Mouse (Mus musculus) limb, embryonic 11.5 days (tissue): ENCODE measurements around the gene Slc2a13. TPM values are rescaled to one million over a fixed set of nuclear protein-coding genes. Genes with fewer than 3 reads are reported as not detected.
A peak's percentile ranks its signal among the peaks of the same experiment; 100 is the strongest.

Source experiments
- ATAC-seq: fragments of 200-750 bp; cut with Nextera tagmentation; 2 replicates; pipeline ENCODE4 v1.8.0; 2017; ENCODE audit warnings: low read depth; ENCODE audit not compliant: insufficient number of reproducible peaks, low FRiP score, low TSS enrichment
- DNase-seq: peaks from one replicate; pipeline ENCODE4 v3.0.0-alpha.2; 2015; ENCODE audit warnings: low spot score
- H3K27ac ChIP-seq: fragments of 300-500 bp; sonication (generic); replicated peaks from 2 replicates; pipeline ENCODE4 v1.5.1; 2014; ENCODE audit warnings: low read depth, mild to moderate bottlenecking, low read length
- H3K27me3 ChIP-seq: fragments of 300-500 bp; sonication (generic); 2 replicates; pipeline ENCODE4 v1.6.1; 2014; ENCODE audit warnings: mild to moderate bottlenecking, low read length, mixed read lengths; ENCODE audit not compliant: control insufficient read depth, insufficient read depth
- H3K36me3 ChIP-seq: fragments of 300-500 bp; sonication (generic); 2 replicates; pipeline ENCODE4 v1.6.1; 2014; ENCODE audit warnings: mild to moderate bottlenecking, low read length, moderate library complexity, mixed read lengths; ENCODE audit not compliant: control insufficient read depth, insufficient read depth
- H3K4me1 ChIP-seq: fragments of 300-500 bp; sonication (generic); 2 replicates; pipeline ENCODE4 v1.6.1; 2014; ENCODE audit warnings: low read length, mixed read lengths; ENCODE audit not compliant: control insufficient read depth, insufficient read depth
- H3K4me2 ChIP-seq: fragments of 300-500 bp; sonication (generic); 2 replicates; pipeline ENCODE4 v1.6.1; 2014; ENCODE audit warnings: low read depth, mild to moderate bottlenecking, moderate library complexity; ENCODE audit not compliant: severe bottlenecking
- H3K4me3 ChIP-seq: fragments of 300-500 bp; sonication (generic); 2 replicates; pipeline ENCODE4 v1.5.1; 2014; ENCODE audit warnings: low read depth, low read length
- H3K9ac ChIP-seq: fragments of 300-500 bp; sonication (generic); 2 replicates; pipeline ENCODE4 v1.6.1; 2014; ENCODE audit warnings: mild to moderate bottlenecking, low read length
- H3K9me3 ChIP-seq: fragments of 300-500 bp; sonication (generic); 2 replicates; pipeline ENCODE4 v1.6.1; 2016; ENCODE audit warnings: low read length; ENCODE audit not compliant: control insufficient read depth
- WGBS: fragments of 180-500 bp; shearing (Covaris S2); extraction: QIAGEN DNeasy Blood & Tissue Kit; methylation state at CpG from one replicate; pipeline ENCODE4 v1.1.7; 2014; 5-methylcytosine and 5-hydroxymethylcytosine counted together
- polyA plus RNA-seq: library from polyadenylated mRNA; unstranded; fragments of >200 nt; fragmentation: Nextera tagmentation; extraction: Ambion mirVana; gene quantifications from 2 replicates; pipeline ENCODE4 v1.2.1, GENCODE M21; 2014

Slc2a13 gene
- polyA plus RNA-seq, 1 experiment from 2014 or later, result 0.95 TPM

DNA sequence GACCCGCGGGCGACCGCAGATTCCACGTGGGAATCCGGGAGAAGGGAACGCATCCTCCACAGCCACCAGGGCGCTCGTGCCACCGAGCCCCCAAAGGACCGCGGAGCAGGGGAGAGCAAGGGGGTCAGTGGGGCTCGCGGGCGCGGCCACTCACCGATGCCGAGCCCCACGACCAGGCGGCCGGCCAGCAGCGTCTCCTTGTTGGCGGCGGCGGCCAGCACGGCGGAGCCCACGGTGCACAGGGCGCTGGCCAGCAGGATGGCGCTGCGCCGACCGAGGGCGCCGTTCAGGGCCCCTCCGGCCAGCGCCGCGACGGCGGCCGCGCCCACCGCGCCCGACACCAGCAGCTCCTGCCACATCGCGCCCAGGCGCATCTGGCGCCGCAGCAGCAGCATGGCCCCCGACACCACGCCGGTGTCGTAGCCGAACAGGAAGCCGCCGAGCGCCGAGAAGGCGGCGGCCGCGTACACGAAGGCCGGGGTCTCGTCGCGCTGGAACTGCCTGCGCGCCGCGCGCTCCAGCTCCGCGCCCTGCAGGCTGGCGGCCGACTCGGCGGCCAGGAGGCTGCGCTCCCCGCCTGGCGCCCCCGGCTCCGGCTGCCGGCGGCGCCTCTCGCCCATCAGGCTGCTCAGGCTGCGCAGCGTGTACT lies 516 bp downstream of the Slc2a13 start:
- Histone ChIP-seq H3K27me3 (0 out of 2 replicates have a peak, but pooled peaks cover 4% of the 10 kb centered on the region), H3K9me3 (no peaks in the 10 kb centered on the region), H3K4me1 (no peaks in the 10 kb centered on the region), H3K4me2 (peak overlapping the region; percentile 89), H3K27ac (peak overlapping the region; percentile 73; the same call in 1 of the 2 replicates), H3K36me3 (no peaks in the 10 kb centered on the region), H3K9ac (peak overlapping the region; percentile 72), H3K4me3 (peak overlapping the region; percentile 65)
- WGBS, result 0% methylated on average over 65 of the region's 91 CpGs
- DNase-seq (peak; percentile 52), ATAC-seq (peak; percentile 91)

DNA sequence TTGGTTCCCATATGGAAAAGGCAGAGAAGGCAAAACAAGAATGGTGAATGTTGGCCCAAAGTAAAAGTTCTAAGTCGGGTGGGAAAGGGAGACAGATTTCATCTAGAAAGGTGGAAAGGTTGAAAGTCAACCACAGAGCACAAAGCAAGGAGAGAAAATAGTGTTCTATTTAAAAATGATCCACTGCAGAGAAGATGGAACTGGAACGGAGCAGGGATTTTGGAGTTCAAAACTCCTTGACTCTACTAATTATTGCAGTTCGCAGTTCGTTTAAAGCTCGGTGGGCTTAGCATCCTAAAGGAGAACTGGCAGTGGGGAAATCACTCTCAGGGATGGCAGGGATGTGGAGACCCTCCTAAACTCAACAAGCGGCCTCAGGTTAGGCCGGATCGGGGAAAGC lies 1.1 kb downstream of the Slc2a13 start:
- Histone ChIP-seq H3K4me2 (peak overlapping the region; percentile 89), H3K4me1 (no peaks in the 10 kb centered on the region), H3K4me3 (peak overlapping the region; percentile 65), H3K27me3 (0 out of 2 replicates have a peak, but pooled peaks cover 4% of the 10 kb centered on the region), H3K36me3 (no peaks in the 10 kb centered on the region), H3K9me3 (no peaks in the 10 kb centered on the region), H3K9ac (peak overlapping the region; percentile 72), H3K27ac (no peak overlapping the region)
- ATAC-seq (no peak), DNase-seq (no peak)
- 7% methylated on average over 8 of the region's 8 CpGs for WGBS

DNA sequence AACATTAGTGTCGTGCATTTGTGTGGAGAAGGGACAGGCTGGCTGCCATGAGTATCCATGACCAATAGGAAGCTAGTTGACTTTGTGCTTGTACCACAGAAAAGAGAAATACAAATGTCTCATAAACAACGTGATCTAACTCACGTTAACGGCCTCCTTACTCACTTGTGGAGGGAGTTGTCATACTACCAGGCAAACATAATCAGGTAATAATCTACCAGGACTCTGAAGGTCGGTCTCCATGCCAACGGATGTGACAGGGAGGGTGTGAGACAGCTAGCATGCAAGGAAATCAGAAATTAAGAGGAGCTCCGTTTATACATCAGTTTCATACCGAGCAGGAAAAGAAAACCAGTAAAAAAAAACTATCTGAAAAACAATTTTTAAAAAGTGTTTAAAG lies 6.3 kb downstream of the Slc2a13 start:
- no peak overlapping the region for H3K4me3 ChIP-seq
- no peak overlapping the region for H3K27ac ChIP-seq
- H3K4me2 ChIP-seq, result no peak overlapping the region
- no peaks in the 10 kb centered on the region for H3K4me1 ChIP-seq
- H3K9ac ChIP-seq, result no peak overlapping the region
- H3K27me3 ChIP-seq, result 0 out of 2 replicates have a peak, but pooled peaks cover 4% of the 10 kb centered on the region
- H3K36me3 ChIP-seq, result no peaks in the 10 kb centered on the region
- ATAC-seq, result no peak
- no peaks in the 10 kb centered on the region for H3K9me3 ChIP-seq
- DNase-seq, result no peak
- 83% methylated on average over 8 of the region's 8 CpGs for WGBS

DNA sequence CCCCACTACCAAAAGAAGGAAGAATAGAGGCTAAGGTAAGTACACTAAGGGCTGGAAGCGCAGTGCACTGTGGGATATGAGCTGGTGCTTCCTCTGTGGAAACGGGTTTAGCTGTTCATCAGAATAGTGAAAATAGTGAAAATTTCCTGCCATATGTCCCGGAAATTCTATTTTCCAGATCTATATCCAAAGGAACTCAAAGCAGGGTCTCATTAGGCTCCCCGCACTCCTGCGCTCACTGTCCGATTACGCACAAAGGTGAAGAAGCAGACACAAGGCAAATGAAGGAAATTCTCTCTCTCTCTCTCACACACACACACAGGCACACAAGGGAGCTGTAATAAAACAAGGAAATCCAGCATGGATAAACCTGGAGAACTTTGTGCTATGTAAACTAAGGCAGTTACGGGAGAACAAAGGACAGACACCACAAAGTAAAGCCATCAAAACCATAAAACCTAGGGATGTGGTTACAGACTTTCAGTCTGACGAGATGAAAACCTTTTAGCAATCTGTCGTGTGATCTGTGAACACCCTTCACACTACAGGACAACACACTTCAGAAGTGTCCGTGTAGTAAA lies 7.9 kb downstream of the Slc2a13 start:
- Histone ChIP-seq H3K4me3 (no peak overlapping the region), H3K27ac (no peak overlapping the region), H3K9me3 (no peaks in the 10 kb centered on the region), H3K36me3 (no peaks in the 10 kb centered on the region), H3K27me3 (no peaks in the 10 kb centered on the region), H3K9ac (no peak overlapping the region), H3K4me1 (no peaks in the 10 kb centered on the region), H3K4me2 (no peak overlapping the region)
- 82% methylated on average over 11 of the region's 11 CpGs for WGBS
- ATAC-seq (no peak), DNase-seq (no peak)

DNA sequence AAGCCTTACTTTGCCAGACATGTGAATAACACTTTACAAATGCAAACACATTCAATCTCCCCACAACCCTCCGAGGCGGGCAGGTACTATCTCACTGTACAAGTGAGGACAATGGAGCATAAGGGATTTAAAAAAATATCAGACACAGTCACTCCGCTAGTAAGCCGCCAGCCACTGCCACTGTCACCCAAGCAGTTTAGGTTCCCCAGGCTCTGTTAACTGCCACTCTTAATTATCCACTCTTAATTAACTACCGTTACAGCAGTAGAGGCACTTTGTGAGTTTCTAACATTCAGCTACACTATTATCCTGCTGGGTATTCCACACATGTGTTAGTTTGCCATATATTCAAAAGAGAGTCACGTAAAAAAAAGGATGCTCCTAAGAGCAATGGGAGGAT lies 11.3 kb downstream of the Slc2a13 start:
- Histone ChIP-seq H3K27ac (no peak overlapping the region), H3K4me2 (no peak overlapping the region), H3K4me3 (no peak overlapping the region), H3K4me1 (no peaks in the 10 kb centered on the region), H3K36me3 (no peaks in the 10 kb centered on the region), H3K9ac (no peak overlapping the region), H3K9me3 (no peaks in the 10 kb centered on the region), H3K27me3 (no peaks in the 10 kb centered on the region)
- 82% methylated on average over 6 of the region's 6 CpGs for WGBS
- DNase-seq (no peak), ATAC-seq (no peak)

DNA sequence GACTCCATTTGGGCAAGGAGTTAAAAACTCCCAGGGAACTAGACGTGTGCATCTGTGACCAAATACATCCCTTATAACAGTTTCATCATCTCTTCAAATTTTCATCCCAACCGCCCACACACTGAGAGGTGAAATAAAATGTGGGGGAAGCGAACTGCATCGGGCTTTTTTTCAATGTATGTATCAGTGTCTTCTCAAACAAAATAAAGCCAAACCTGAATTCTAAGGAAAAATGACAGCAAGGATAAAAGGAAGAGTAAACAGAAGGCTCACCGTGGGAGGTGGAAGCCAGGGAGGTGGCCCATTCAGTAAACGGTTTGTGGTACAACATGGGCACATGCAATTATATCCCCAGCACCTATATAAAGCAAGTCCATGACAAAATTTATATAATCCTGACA lies 17.7 kb downstream of the Slc2a13 start:
- Histone ChIP-seq H3K4me1 (no peaks in the 10 kb centered on the region), H3K9ac (no peak overlapping the region), H3K4me3 (no peak overlapping the region), H3K9me3 (no peaks in the 10 kb centered on the region), H3K27ac (no peak overlapping the region), H3K4me2 (no peak overlapping the region), H3K36me3 (no peaks in the 10 kb centered on the region), H3K27me3 (no peaks in the 10 kb centered on the region)
- DNase-seq (no peak), ATAC-seq (no peak)
- WGBS, result 92% methylated on average over 6 of the region's 6 CpGs

DNA sequence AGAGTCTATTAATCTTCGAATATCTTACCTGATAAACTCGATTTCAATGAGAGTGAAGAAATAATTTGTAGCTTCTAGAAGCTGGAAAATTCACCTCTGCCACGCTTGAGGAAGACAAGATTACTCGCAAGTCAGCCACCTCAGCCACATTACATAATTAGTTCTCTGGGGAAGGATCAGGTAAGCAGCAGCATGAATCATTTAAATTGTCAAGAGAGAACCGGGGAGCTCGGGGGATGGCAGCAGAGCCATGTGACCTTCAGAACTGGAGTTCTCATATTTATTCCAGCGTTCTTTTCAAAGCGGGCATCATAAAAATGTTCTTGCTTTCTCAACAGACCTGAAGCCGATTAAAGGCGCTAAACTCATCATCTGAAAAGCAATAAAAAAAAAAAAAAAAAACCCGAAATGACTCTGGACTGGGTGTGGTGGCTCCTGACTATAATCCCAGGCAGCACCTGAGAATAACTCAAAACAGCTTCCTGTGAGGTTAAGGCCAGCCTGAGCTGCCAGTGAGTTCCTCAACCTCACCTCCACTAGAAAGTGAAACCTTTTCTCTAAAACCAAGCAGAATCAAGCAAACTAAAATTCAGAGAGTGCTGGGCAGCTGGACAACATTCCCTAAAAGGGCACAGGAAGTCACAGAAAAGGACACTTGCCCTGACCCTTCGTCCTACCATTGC lies 24.3 kb downstream of the Slc2a13 start:
- H3K4me3 ChIP-seq, result no peak overlapping the region
- no peaks in the 10 kb centered on the region for H3K36me3 ChIP-seq
- 63% methylated on average over 12 of the region's 12 CpGs for WGBS
- no peak for DNase-seq
- no peak for ATAC-seq
- H3K4me1 ChIP-seq, result 0 out of 2 replicates have a peak, but pooled peaks cover 3% of the 10 kb centered on the region
- H3K9me3 ChIP-seq, result no peaks in the 10 kb centered on the region
- no peak overlapping the region for H3K27ac ChIP-seq
- H3K4me2 ChIP-seq, result no peak overlapping the region
- no peaks in the 10 kb centered on the region for H3K27me3 ChIP-seq
- H3K9ac ChIP-seq, result no peak overlapping the region

DNA sequence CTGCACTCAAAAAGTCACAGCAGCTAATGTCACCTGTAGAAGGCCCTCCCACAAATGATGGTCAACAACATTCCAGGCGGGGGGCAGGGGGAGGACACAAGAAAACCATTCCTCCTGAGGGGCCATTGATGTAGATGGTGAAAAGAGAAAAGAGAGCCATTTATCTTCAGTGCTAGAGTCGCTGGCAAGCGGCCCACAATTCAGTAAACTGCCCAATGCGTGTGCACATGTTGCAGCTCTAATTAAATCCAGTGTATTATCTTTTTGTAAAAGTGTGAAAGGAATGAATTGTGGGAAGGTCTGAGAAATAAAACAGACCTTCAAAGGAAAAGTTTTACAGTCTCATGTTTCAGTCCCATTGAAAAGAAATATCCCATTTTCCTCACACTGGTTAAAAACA lies 28.5 kb downstream of the Slc2a13 start:
- Histone ChIP-seq H3K4me2 (no peak overlapping the region), H3K9ac (no peak overlapping the region), H3K9me3 (no peaks in the 10 kb centered on the region), H3K4me3 (no peak overlapping the region), H3K36me3 (no peaks in the 10 kb centered on the region), H3K27ac (no peak overlapping the region), H3K4me1 (0 out of 2 replicates have a peak, but pooled peaks cover 3% of the 10 kb centered on the region), H3K27me3 (no peaks in the 10 kb centered on the region)
- ATAC-seq (no peak), DNase-seq (no peak)
- WGBS, result 75% methylated on average over 4 of the region's 4 CpGs
